Mouse (Mus musculus) heart, embryonic 14.5 days (tissue): ENCODE measurements around the gene Rgs14. TPM values are rescaled to one million over a fixed set of nuclear protein-coding genes. Genes with fewer than 3 reads are reported as not detected.
A peak's percentile ranks its signal among the peaks of the same experiment; 100 is the strongest.

Experiments
- ATAC-seq: fragments of 200-750 bp; cut with Nextera tagmentation; 2 replicates; pipeline ENCODE4 v1.8.0; 2017; ENCODE audit warnings: low read depth, moderate TSS enrichment; ENCODE audit not compliant: insufficient number of reproducible peaks, insufficient read depth, low FRiP score
- H3K27ac ChIP-seq, 2 experiments: fragments of 200-500 bp in 1 of 2; fragments of 300-500 bp in 1 of 2; sonication (generic) in 1 of 2; replicated peaks in 1 of 2; 2 replicates each; pipeline ENCODE4 v1.5.1; 2012 to 2014; ENCODE audit warnings: low read depth in 2 of 2, low read length in 2 of 2, control low read depth in 1 of 2, mild to moderate bottlenecking in 1 of 2, mixed read lengths in 1 of 2; ENCODE audit not compliant: control insufficient read depth in 1 of 2, insufficient read depth in 1 of 2
- H3K27me3 ChIP-seq: fragments of 300-500 bp; sonication (generic); 2 replicates; pipeline ENCODE4 v1.6.1; 2014; ENCODE audit warnings: mild to moderate bottlenecking, low read length, control low read depth; ENCODE audit not compliant: control insufficient read depth, insufficient read depth
- H3K36me3 ChIP-seq: fragments of 300-500 bp; sonication (generic); 2 replicates; pipeline ENCODE4 v1.6.1; 2014; ENCODE audit warnings: mild to moderate bottlenecking, control low read depth, low read length, mixed read lengths; ENCODE audit not compliant: control insufficient read depth, insufficient read depth
- H3K4me1 ChIP-seq, 2 experiments: fragments of 200-500 bp in 1 of 2; fragments of 300-500 bp in 1 of 2; sonication (generic) in 1 of 2; 2 replicates each; pipeline ENCODE4 v1.6.1; 2012 to 2014; ENCODE audit warnings: low read length in 2 of 2, control low read depth in 1 of 2, mixed read lengths in 1 of 2; ENCODE audit not compliant: control insufficient read depth in 2 of 2, insufficient read depth in 2 of 2
- H3K4me2 ChIP-seq: fragments of 300-500 bp; sonication (generic); 2 replicates; pipeline ENCODE4 v1.6.1; 2014; ENCODE audit warnings: mild to moderate bottlenecking, low read length
- H3K4me3 ChIP-seq, 2 experiments: fragments of 200-500 bp in 1 of 2; fragments of 300-500 bp in 1 of 2; sonication (generic) in 1 of 2; 2 replicates each; pipeline ENCODE4 v1.5.1; 2012 to 2014; ENCODE audit warnings: low read length in 2 of 2, mild to moderate bottlenecking in 2 of 2, control low read depth in 1 of 2, low read depth in 1 of 2, moderate library complexity in 1 of 2; ENCODE audit not compliant: control insufficient read depth in 1 of 2, insufficient read depth in 1 of 2
- H3K9ac ChIP-seq: fragments of 300-500 bp; sonication (generic); 2 replicates; pipeline ENCODE4 v1.6.1; 2014; ENCODE audit warnings: mild to moderate bottlenecking, low read length
- H3K9me3 ChIP-seq: fragments of 300-500 bp; sonication (generic); 2 replicates; pipeline ENCODE4 v1.6.1; 2016; ENCODE audit warnings: low read length, control low read depth; ENCODE audit not compliant: control insufficient read depth
- WGBS: fragments of 180-500 bp; shearing (Covaris S2); extraction: QIAGEN DNeasy Blood & Tissue Kit; methylation state at CpG from one replicate; pipeline ENCODE4 v1.1.7; 2014; 5-methylcytosine and 5-hydroxymethylcytosine counted together
- polyA plus RNA-seq: library from polyadenylated mRNA; unstranded; fragments of >200 nt; fragmentation: Nextera tagmentation; extraction: Ambion mirVana; gene quantifications from 2 replicates; pipeline ENCODE4 v1.2.1, GENCODE M21; 2014

Gene Rgs14
- polyA plus RNA-seq, 1 experiment from 2014 or later, result 0.45 TPM

DNA sequence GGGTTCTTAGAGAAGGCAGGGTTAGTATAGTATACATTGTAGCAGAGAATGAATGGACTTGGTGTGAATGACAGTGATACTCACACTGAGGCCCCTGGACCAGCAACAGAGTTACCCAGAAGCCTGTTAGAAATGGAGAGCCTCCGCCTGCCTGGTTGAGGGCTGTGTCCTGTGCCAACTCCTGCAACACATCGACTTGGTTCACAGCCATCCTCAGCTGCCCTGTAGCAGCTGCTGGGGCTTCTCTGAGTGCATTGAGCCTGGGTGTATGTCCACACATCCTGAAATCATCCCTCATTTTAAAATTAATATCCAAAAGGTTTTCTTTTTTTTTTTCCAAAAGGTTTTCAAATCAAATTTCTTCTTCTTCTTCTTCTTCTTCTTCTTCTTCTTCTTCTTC is 6.3 kb downstream of the Rgs14 start:
- peaks cover 78% of the 10 kb centered on the region for H3K27me3 ChIP-seq
- H3K9me3 ChIP-seq, result no peaks in the 10 kb centered on the region
- H3K4me2 ChIP-seq, result no peak overlapping the region
- H3K9ac ChIP-seq, result no peak overlapping the region
- no peaks in the 10 kb centered on the region for H3K36me3 ChIP-seq
- H3K27ac ChIP-seq, result no peak overlapping the region
- 49% methylated on average over 2 of the region's 2 CpGs for WGBS
- ATAC-seq, result no peak
- no peak overlapping the region for H3K4me3 ChIP-seq
- no peaks in the 10 kb centered on the region; a peak in 1 of 4 replicates for H3K4me1 ChIP-seq

DNA sequence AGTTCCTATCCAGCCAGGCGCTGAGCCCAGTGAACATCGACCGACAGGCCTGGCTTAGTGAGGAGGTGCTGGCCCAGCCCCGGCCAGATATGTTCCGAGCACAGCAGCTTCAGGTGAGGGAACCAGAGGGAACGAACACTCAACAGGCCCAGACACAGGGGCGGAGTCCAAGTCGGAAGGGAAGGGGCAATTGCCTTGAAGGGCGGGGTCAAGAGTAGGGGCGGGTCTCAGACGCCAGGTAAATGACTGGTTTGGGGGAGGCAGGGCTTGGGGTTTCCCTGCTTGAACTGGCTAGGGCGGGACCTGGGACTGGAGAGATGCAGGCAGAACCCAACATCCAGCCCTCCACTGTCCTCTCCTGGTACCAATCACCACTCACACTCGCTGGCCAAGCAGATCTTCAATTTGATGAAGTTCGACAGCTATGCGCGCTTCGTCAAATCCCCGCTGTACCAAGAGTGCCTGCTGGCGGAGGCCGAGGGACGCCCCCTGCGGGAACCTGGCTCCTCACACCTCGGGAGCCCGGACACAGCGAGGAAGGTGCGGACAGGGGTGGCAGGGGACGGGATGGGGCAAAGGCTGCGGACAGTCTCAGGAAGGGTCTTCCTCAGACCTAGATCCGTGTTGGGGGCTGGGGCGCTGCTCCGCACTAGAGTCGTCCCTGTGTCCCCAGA is 9.5 kb downstream of the Rgs14 start:
- no peak for ATAC-seq
- peaks cover 66% of the 10 kb centered on the region for H3K27me3 ChIP-seq
- no peaks in the 10 kb centered on the region for H3K9me3 ChIP-seq
- WGBS, result 3% methylated on average over 32 of the region's 32 CpGs
- H3K27ac ChIP-seq, result no peak overlapping the region
- H3K4me2 ChIP-seq, result peak overlapping the region; percentile 25; the same call in 1 of the 2 replicates
- no peaks in the 10 kb centered on the region; a peak in 1 of 4 replicates for H3K4me1 ChIP-seq
- H3K4me3 ChIP-seq, result no peak overlapping the region; a peak in 1 of 4 replicates
- no peak overlapping the region for H3K9ac ChIP-seq
- no peaks in the 10 kb centered on the region for H3K36me3 ChIP-seq

DNA sequence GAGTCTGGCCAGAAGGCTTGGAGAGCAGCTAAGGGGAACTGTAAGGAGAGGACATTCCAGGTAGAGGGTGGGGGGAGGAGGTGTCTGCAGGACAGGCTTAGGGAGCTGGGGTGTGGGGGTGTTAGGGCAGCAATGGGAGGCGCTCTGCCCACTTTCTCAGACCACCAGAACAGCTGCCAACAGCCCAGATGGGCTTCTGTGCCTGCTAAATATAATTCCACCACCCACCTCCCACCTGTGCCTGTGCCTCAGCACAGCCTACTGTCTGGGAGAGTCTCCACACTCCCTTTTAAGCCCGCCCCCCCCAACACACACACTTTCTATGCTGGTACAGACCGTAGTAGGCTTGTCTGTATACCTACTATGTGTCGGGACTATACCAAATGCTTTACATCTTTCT is 12.3 kb downstream of the Rgs14 start:
- Histone ChIP-seq H3K36me3 (no peaks in the 10 kb centered on the region), H3K4me3 (no peak overlapping the region), H3K27me3 (peaks cover 53% of the 10 kb centered on the region), H3K4me2 (no peak overlapping the region), H3K27ac (no peak overlapping the region), H3K9me3 (no peaks in the 10 kb centered on the region), H3K4me1 (no peaks in the 10 kb centered on the region; a peak in 1 of 4 replicates), H3K9ac (no peak overlapping the region)
- 72% methylated on average over 4 of the region's 4 CpGs for WGBS
- no peak for ATAC-seq

DNA sequence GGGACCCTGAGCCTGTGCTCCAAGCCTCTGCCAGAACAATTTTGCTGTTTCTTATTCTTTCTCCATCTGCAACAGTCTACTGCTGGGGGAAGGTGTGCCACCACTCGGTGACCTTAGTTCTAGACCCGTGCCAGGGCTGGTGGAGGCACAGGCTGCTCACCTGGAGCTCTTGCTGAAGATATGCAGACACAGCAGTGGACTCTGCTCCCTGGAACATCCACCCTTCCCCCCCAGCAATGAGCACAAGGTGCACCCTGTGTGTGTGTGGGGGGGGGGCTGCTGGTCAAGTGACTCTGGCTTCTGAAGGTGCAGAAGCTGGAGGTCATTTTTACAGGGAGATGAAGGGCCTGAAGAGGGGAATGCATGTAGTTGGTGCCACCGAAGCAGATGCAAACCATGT is 21.1 kb downstream of the Rgs14 start:
- Histone ChIP-seq H3K4me3 (no peak overlapping the region), H3K4me2 (no peak overlapping the region), H3K27ac (no peak overlapping the region), H3K9ac (no peak overlapping the region), H3K9me3 (no peaks in the 10 kb centered on the region), H3K36me3 (no peaks in the 10 kb centered on the region), H3K4me1 (no peaks in the 10 kb centered on the region), H3K27me3 (0 out of 2 replicates have a peak, but pooled peaks cover 5% of the 10 kb centered on the region)
- 76% methylated on average over 3 of the region's 3 CpGs for WGBS
- ATAC-seq, result no peak

DNA sequence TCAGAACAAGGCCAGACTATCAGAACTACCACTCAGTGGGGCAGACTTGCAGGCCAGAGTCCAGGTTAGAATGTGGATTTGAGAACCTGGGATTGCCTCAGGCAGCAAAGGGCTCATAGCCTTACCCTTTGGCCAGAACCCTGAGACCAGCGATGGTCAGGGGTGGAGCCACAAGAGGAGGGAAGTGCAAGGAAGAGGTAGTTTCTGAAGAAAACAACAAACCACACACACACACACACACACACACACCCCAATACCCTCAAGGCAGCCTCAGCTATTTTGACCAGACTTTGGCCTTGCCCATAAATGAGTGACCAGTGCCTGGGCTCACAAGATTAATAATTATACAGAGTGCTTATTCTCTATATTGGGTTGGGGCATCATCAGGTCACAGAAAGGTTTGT is 22.1 kb downstream of the Rgs14 start:
- Histone ChIP-seq H3K4me3 (no peak overlapping the region), H3K27me3 (0 out of 2 replicates have a peak, but pooled peaks cover 5% of the 10 kb centered on the region), H3K9ac (no peak overlapping the region), H3K27ac (no peak overlapping the region), H3K9me3 (no peaks in the 10 kb centered on the region), H3K4me2 (no peak overlapping the region), H3K36me3 (no peaks in the 10 kb centered on the region), H3K4me1 (no peaks in the 10 kb centered on the region)
- no peak for ATAC-seq
- WGBS, result 69% methylated on average over 1 of the region's 1 CpGs

DNA sequence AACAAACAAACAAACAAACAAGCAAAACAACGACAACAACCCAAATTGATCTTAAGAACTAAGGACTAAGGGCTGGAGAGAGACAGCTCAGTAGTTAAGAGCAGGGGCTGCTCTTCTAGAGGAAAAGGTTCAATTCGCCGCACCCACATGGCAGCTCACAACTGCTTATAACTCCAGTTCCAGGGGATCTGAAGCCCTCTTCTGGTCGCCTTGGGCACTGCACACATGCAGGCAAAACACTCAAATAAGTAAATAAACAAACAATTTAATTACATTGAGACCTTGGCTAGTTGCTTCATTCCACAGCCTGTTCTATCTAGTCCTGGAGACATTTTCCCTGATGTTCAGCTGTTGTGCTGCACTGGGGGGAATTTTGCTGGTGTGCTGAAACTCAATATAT is 23.4 kb downstream of the Rgs14 start:
- Histone ChIP-seq H3K4me2 (no peak overlapping the region), H3K9me3 (no peaks in the 10 kb centered on the region), H3K9ac (no peak overlapping the region), H3K27ac (no peak overlapping the region), H3K36me3 (no peaks in the 10 kb centered on the region), H3K27me3 (0 out of 2 replicates have a peak, but pooled peaks cover 5% of the 10 kb centered on the region), H3K4me1 (no peaks in the 10 kb centered on the region), H3K4me3 (no peak overlapping the region)
- no peak for ATAC-seq
- 65% methylated on average over 4 of the region's 4 CpGs for WGBS

DNA sequence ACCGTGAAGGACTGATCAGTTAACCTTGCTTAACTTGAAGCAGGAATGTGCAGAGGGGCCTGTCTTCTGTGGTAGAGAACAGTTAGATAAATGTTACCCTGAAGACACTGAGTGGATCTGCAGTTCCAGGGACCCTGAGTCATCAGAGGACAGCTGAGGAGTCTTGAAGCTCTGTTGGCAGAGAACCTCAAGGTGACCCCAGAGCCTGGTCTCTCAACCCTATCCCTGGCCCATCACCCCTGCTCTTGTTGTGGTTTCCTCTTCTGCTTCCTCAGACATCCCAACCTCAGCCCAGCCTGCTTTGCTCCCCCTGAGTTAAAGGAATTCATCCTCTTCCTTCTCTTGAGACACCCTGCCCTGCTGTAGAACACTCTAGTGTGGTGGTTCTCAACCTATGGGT is 28.6 kb downstream of the Rgs14 start, which contains the start of gene Slc34a1:
Slc34a1 (plus strand) TSS at position 100 of the 400 bp plus-strand sequence.
- Histone ChIP-seq H3K4me2 (no peak within 1 kb of the TSS), H3K9me3 (no peaks in the 10 kb centered on the region), H3K9ac (no peak within 1 kb of the TSS), H3K4me3 (no peak within 1 kb of the TSS), H3K4me1 (no peaks in the 10 kb centered on the region), H3K27me3 (peaks cover 34% of the 10 kb centered on the region), H3K36me3 (no peaks in the 10 kb centered on the region), H3K27ac (no peak within 1 kb of the TSS)
- no peak for ATAC-seq
- 62% methylated on average over 1 of the region's 1 CpGs for WGBS
